Mouse (Mus musculus) stomach, embryonic 14.5 days (tissue): Measurements from ENCODE around the gene Tbata. TPM values are rescaled to one million over a fixed set of nuclear protein-coding genes. Genes with fewer than 3 reads are reported as not detected.
A peak's percentile ranks its signal among the peaks of the same experiment; 100 is the strongest.

Experiments
- ATAC-seq: fragments of 200-750 bp; cut with Nextera tagmentation; 2 replicates; pipeline ENCODE4 v1.8.0; 2017; ENCODE audit warnings: low read depth, moderate TSS enrichment; ENCODE audit not compliant: insufficient number of reproducible peaks, insufficient read depth, low FRiP score
- H3K27ac ChIP-seq: fragments of 300-500 bp; sonication (generic); 2 replicates; pipeline ENCODE4 v1.5.1; 2014; ENCODE audit warnings: mild to moderate bottlenecking, low read length, moderate library complexity, mixed read lengths
- H3K27me3 ChIP-seq: fragments of 300-500 bp; sonication (generic); 2 replicates; pipeline ENCODE4 v1.6.1; 2014; ENCODE audit warnings: low read length, control low read depth, mixed read lengths; ENCODE audit not compliant: control insufficient read depth, insufficient read depth
- H3K36me3 ChIP-seq: fragments of 300-500 bp; sonication (generic); 2 replicates; pipeline ENCODE4 v1.6.1; 2014; ENCODE audit warnings: mild to moderate bottlenecking, control low read depth, low read length, moderate library complexity, mixed read lengths; ENCODE audit not compliant: control insufficient read depth, insufficient read depth
- H3K4me1 ChIP-seq: fragments of 300-500 bp; sonication (generic); 2 replicates; pipeline ENCODE4 v1.6.1; 2014; ENCODE audit warnings: low read length, control low read depth, mixed read lengths; ENCODE audit not compliant: control insufficient read depth, insufficient read depth
- H3K4me2 ChIP-seq: fragments of 300-500 bp; sonication (generic); replicated peaks from 2 replicates; pipeline ENCODE4 v1.6.1; 2014; ENCODE audit warnings: low read depth, low read length, control low read depth
- H3K4me3 ChIP-seq: fragments of 300-500 bp; sonication (generic); 2 replicates; pipeline ENCODE4 v1.5.1; 2014; ENCODE audit warnings: low read depth, low read length, control low read depth
- H3K9ac ChIP-seq: fragments of 300-500 bp; sonication (generic); replicated peaks from 2 replicates; pipeline ENCODE4 v1.6.1; 2014; ENCODE audit warnings: low read depth, mild to moderate bottlenecking, control low read depth, low read length, moderate library complexity, mixed read lengths
- H3K9me3 ChIP-seq: fragments of 300-500 bp; sonication (generic); 2 replicates; pipeline ENCODE4 v1.6.1; 2016; ENCODE audit warnings: low read depth, low read length, control low read depth; ENCODE audit not compliant: control insufficient read depth
- WGBS: fragments of 180-500 bp; shearing (Covaris S2); extraction: QIAGEN DNeasy Blood & Tissue Kit; methylation state at CpG from one replicate; pipeline ENCODE4 v1.1.7; 2014; 5-methylcytosine and 5-hydroxymethylcytosine counted together
- microRNA-seq: library from miRNA; unstranded; fragments of <30 nt; microRNA quantifications from one replicate; pipeline ENCODE4, GENCODE M21; 2016
- polyA plus RNA-seq: library from polyadenylated mRNA; unstranded; fragments of >200 nt; fragmentation: Nextera tagmentation; extraction: Ambion mirVana; gene quantifications from 2 replicates; pipeline ENCODE4 v1.2.1, GENCODE M21; 2014

Gene Tbata
- polyA plus RNA-seq, 1 experiment from 2014 or later, result not detected

DNA sequence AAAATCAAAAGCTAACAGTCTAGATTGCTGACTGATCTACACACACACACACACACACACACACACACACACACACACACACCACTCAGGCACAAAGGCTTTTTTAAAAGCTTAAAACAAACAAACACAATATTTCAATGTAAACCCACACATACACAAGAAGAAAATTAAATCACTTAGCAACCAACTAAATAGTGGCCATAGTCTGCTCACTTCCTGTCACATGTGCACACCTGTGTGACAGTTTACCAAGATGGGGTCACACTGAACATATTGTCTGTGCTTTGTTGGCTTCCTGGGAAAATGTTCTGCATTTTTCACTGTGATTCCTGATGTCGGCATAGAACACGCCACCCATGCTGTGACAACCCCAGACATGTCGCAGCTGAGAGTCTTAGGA lies 60.0 kb downstream of the Tbata start:
- Histone ChIP-seq H3K9ac (no peak overlapping the region), H3K27ac (no peak overlapping the region), H3K4me1 (peaks cover 1% of the 10 kb centered on the region; the same call in 1 of the 2 replicates), H3K27me3 (no peaks in the 10 kb centered on the region), H3K4me3 (no peak overlapping the region), H3K36me3 (no peaks in the 10 kb centered on the region), H3K4me2 (no peak overlapping the region), H3K9me3 (no peaks in the 10 kb centered on the region)
- no peak for ATAC-seq
- WGBS, result 76% methylated on average over 3 of the region's 3 CpGs

DNA sequence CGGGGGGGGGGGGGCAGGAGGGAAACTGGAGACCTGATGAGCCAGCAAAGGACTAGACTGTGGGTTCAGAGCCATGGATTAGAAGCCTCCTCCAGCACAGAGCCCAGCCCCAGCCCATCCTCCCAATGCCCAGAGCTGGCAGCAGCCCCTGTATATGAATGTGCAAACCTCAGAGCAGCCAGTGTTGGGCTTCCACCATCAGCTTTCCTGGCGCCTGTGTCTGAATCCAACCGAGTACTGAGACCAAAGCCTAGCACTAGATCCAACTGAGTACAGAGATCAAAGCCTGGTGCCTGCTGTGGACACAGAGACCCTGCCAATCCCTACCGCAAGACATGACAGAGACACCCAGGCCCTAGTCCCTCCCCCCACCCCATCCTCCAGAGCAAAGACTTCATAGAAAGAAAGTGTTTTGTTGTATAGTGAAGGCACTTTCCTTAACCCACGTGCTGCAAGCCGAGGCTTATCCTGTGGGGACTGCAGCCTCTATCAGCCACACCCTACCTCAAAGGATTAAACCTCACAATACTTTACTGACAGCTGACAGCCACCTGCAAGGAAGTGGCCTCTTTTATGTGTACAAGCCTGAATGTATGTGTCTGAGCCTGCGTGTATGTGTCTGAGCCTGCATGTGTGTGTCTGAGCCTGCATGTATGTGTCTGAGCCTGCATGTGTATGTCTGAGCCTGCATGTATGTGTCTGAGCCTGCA lies 61.3 kb downstream of the Tbata start:
- no peak overlapping the region for H3K27ac ChIP-seq
- no peak; the same call in 1 of the 2 replicates for ATAC-seq
- no peak overlapping the region for H3K9ac ChIP-seq
- no peaks in the 10 kb centered on the region for H3K36me3 ChIP-seq
- no peak overlapping the region for H3K4me2 ChIP-seq
- WGBS, result 50% methylated on average over 7 of the region's 7 CpGs
- H3K27me3 ChIP-seq, result no peaks in the 10 kb centered on the region
- no peaks in the 10 kb centered on the region; the same call in 1 of the 2 replicates for H3K4me1 ChIP-seq
- H3K4me3 ChIP-seq, result no peak overlapping the region
- no peaks in the 10 kb centered on the region for H3K9me3 ChIP-seq

DNA sequence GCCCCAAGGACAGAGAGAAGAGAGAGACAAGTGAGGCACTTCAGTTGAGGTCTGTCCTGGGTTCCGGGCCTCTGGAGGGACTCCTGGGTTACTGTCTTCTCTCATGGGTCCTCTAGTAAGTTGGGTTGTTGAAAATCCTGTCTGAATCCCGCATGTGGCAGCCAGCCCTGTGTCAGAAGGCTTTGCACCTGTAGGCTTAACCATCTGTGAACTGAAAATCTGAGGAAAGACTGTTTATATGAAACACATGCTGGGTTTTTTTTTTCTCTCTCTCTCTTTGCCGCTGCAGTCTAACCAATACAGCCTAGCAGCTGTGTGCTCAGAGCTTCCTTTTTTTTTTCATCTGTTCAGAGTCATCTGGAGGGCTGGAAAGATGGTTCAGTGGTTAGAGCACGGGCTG lies 62.6 kb downstream of the Tbata start:
- Histone ChIP-seq H3K4me2 (no peak overlapping the region), H3K9ac (no peak overlapping the region), H3K27me3 (no peaks in the 10 kb centered on the region), H3K27ac (no peak overlapping the region), H3K4me1 (no peaks in the 10 kb centered on the region; the same call in 1 of the 2 replicates), H3K9me3 (no peaks in the 10 kb centered on the region), H3K4me3 (no peak overlapping the region), H3K36me3 (no peaks in the 10 kb centered on the region)
- ATAC-seq, result no peak
- WGBS, result 64% methylated on average over 4 of the region's 4 CpGs

DNA sequence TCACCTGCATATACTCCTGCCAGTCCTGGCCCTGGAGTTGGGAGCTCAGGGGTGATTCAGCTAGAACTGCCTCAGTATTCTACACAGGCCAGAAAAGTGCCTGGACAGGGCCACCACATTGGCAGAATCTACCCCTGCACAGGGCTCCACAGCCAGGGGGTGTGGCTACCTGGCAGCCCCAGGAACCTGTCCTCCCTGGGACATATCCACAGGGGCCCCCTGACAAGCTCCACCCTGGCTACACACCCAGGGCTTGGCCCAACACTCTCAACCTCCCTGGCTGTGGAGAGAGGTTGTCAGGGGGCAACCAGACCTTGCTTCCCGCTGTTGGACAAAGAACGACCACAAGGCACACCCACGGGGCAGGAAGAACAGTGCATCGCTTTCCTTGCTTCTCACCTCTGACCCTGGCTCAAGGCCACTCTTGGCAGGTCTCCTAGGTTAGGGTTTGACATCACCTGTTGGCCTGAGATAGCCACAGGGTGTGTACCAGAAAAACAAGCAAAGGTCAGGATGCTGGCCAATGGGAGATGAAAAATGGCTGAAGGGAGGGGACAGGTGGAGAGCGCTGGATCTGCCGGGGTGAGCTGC lies 64.0 kb downstream of the Tbata start:
- WGBS, result 75% methylated on average over 6 of the region's 6 CpGs

DNA sequence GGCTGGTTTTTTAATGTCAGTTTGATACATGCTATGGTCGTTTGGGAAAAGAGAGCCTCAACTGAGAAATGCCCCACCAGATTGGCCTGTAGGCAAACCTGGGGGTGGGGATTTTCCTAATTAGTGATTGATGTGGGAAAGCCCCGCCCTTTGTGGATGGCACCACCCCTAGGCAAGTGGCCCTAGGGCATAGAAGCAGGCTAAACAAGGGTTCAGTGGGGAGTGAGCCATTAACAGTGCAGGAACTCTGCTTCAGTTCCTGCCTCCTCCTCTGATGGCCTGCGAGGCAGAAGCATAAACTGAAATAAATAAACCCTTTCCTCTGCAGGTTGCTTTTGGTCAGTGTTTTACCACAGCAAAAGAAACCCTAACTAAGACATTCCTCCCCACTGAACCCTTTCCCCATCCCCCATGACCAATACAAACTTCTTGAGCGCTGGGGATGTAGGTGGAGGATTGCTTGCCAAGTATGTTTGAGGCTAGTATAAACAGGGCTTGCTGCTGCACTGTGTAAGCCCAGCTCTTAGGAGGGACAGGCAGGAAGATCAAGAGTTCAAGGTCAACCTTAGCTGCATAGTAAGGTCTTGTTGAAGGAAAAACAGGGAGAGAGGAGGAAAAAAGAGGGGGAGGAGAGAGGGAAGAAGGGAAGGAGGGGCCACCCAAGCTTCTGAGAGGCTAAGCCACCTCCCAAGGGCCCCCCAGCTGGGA lies 65.1 kb downstream of the Tbata start:
- no peak for ATAC-seq

More for the DNA sequence above, 64.0 kb downstream of the Tbata start:
- Histone ChIP-seq H3K9ac (no peak overlapping the region), H3K9me3 (no peaks in the 10 kb centered on the region), H3K4me3 (no peak overlapping the region), H3K36me3 (no peaks in the 10 kb centered on the region), H3K27ac (no peak overlapping the region), H3K27me3 (no peaks in the 10 kb centered on the region), H3K4me2 (no peak overlapping the region), H3K4me1 (peaks cover 5% of the 10 kb centered on the region; the same call in 1 of the 2 replicates)
- ATAC-seq, result 0 out of 2 replicates have a peak, but pooled peaks have one; percentile 51

DNA sequence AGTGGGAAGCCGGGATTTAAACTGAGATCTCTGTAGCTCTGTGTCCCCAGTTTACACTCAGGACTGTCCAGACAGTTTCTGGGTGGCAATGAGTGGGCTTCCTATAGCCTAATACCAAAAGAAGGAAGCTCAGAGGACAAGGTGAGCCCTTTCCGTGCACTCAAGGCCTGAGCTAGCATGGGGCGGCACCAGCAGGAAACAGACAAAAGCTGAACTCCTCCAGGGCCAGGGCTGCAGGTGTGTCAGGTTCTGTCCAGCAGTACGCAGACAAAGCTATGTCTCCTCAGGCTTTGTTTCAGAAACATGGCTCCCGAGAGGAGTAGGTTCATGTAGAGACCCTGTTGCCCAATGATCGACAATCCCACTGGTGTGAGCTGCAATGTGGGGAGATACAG lies 65.6 kb downstream of the Tbata start:
- ATAC-seq, result no peak
- no peaks in the 10 kb centered on the region for H3K36me3 ChIP-seq
- H3K27me3 ChIP-seq, result no peaks in the 10 kb centered on the region
- no peak overlapping the region for H3K27ac ChIP-seq
- no peak overlapping the region for H3K4me3 ChIP-seq
- no peak overlapping the region for H3K9ac ChIP-seq
- H3K4me1 ChIP-seq, result peaks cover 5% of the 10 kb centered on the region; the same call in 1 of the 2 replicates
- no peaks in the 10 kb centered on the region for H3K9me3 ChIP-seq
- 76% methylated on average over 6 of the region's 6 CpGs for WGBS
- H3K4me2 ChIP-seq, result no peak overlapping the region

More for the DNA sequence above, 65.1 kb downstream of the Tbata start:
- no peak overlapping the region for H3K27ac ChIP-seq
- WGBS, result 34% methylated on average over 4 of the region's 4 CpGs
- no peaks in the 10 kb centered on the region for H3K27me3 ChIP-seq
- H3K4me2 ChIP-seq, result no peak overlapping the region
- H3K4me1 ChIP-seq, result peaks cover 5% of the 10 kb centered on the region; the same call in 1 of the 2 replicates
- H3K36me3 ChIP-seq, result no peaks in the 10 kb centered on the region
- no peak overlapping the region for H3K4me3 ChIP-seq
- H3K9me3 ChIP-seq, result no peaks in the 10 kb centered on the region
- H3K9ac ChIP-seq, result no peak overlapping the region

Small RNAs within 50 kb of the gene (microRNA-seq; reads per million reads assigned to microRNA genes)
- gene Gm44308, result not detected

Other genes with a start within 250 kb of the Tbata start
- gene Pcbd1, start 82.6 kb upstream of the Tbata start, polyA plus RNA-seq, result 105 and 114 TPM in 2 replicates
- 62.3 and 63.6 TPM in 2 replicates for gene Sgpl1, start 24.3 kb upstream of the Tbata start, polyA plus RNA-seq
- 0.98 and 1.4 TPM in 2 replicates for gene Adamts14, start 101.5 kb downstream of the Tbata start, polyA plus RNA-seq
- not detected in 2 replicates for gene Prf1, start 125.9 kb downstream of the Tbata start, polyA plus RNA-seq
- 14.8 and 16.5 TPM in 2 replicates for gene Pald1, start 211.6 kb downstream of the Tbata start, polyA plus RNA-seq
- gene Nodal, start 246.0 kb downstream of the Tbata start, polyA plus RNA-seq, result 0.27 TPM in 1 of 2 replicates, not detected in the other